Mouse (Mus musculus) midbrain, embryonic 16.5 days (tissue): ENCODE measurements around the gene Kansl3. TPM values are rescaled to one million over a fixed set of nuclear protein-coding genes. Genes with fewer than 3 reads are reported as not detected.

Source experiments
- ATAC-seq: fragments of 200-750 bp; cut with Nextera tagmentation; 2 replicates; pipeline ENCODE4 v1.8.0; 2017; ENCODE audit warnings: moderate TSS enrichment
- H3K27ac ChIP-seq: fragments of 300-500 bp; sonication (generic); 2 replicates; pipeline ENCODE4 v1.5.1; 2014; ENCODE audit warnings: mild to moderate bottlenecking, low read length, mixed read lengths
- H3K27me3 ChIP-seq: fragments of 300-500 bp; sonication (generic); 2 replicates; pipeline ENCODE4 v1.6.1; 2014; ENCODE audit warnings: low read depth, low read length, mixed read lengths; ENCODE audit not compliant: control insufficient read depth, insufficient read depth
- H3K36me3 ChIP-seq: fragments of 300-500 bp; sonication (generic); 2 replicates; pipeline ENCODE4 v1.6.1; 2014; ENCODE audit warnings: mild to moderate bottlenecking, low read length, moderate library complexity, mixed read lengths; ENCODE audit not compliant: control insufficient read depth, insufficient read depth
- H3K4me1 ChIP-seq: fragments of 300-500 bp; sonication (generic); 2 replicates; pipeline ENCODE4 v1.6.1; 2014; ENCODE audit warnings: mild to moderate bottlenecking, low read length, mixed read lengths; ENCODE audit not compliant: control insufficient read depth, insufficient read depth
- H3K4me2 ChIP-seq: fragments of 300-500 bp; sonication (generic); 2 replicates; pipeline ENCODE4 v1.6.1; 2014; ENCODE audit warnings: mild to moderate bottlenecking, low read length, mixed read lengths
- H3K4me3 ChIP-seq: fragments of 300-500 bp; sonication (generic); 2 replicates; pipeline ENCODE4 v1.5.1; 2014; ENCODE audit warnings: low read depth, mild to moderate bottlenecking, low read length, moderate library complexity, mixed read lengths
- H3K9ac ChIP-seq: fragments of 300-500 bp; sonication (generic); 2 replicates; pipeline ENCODE4 v1.6.1; 2014; ENCODE audit warnings: low read depth, low read length, mixed read lengths
- H3K9me3 ChIP-seq: fragments of 300-500 bp; sonication (generic); replicated peaks from 2 replicates; pipeline ENCODE4 v1.6.1; 2014; ENCODE audit warnings: mild to moderate bottlenecking, low read length, mixed read lengths; ENCODE audit not compliant: control insufficient read depth, poor library complexity, severe bottlenecking
- WGBS: fragments of 180-500 bp; shearing (Covaris S2); extraction: QIAGEN DNeasy Blood & Tissue Kit; methylation state at CpG from one replicate; pipeline ENCODE4 v1.1.7; 2014; 5-methylcytosine and 5-hydroxymethylcytosine counted together
- polyA plus RNA-seq: library from polyadenylated mRNA; unstranded; fragments of >200 nt; fragmentation: Nextera tagmentation; extraction: Ambion mirVana; gene quantifications from 2 replicates; pipeline ENCODE4 v1.2.1, GENCODE M21; 2015

Gene Kansl3
- polyA plus RNA-seq, 1 experiment from 2014 or later: 41.5 TPM

DNA sequence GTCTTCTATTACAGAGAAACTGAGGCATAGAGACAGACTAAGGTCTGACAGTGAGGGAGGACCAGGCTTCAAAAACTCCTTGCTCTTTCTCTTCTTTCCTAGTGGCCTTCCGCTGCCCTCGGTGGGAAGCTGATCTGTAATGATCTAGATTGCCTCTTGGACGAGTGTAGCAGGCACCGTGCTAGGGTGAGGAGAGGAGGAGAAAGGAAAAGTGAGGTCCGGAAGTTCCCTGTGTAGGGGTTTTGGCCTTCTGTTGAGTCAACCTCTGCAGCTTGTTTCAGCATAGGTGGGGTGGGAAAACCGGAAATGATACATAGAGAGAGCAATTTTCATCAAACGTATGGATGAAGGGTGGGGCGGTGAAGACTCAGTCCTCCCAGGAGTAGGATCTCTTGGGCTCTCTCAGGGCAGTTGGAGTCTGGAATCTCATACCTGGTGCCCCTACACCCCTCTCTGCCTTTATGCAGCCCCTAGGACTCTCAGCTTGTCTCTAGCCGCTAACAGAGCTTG lies 60.0 kb downstream of the Kansl3 start:
- Histone ChIP-seq H3K27me3 (peaks cover 7% of the 10 kb centered on the region), H3K27ac (no peak overlapping the region), H3K4me1 (peaks cover 6% of the 10 kb centered on the region; the same call in 1 of the 2 replicates), H3K36me3 (no peaks in the 10 kb centered on the region), H3K9me3 (no peaks in the 10 kb centered on the region), H3K4me3 (no peak overlapping the region), H3K4me2 (no peak overlapping the region), H3K9ac (no peak overlapping the region)
- no peak for ATAC-seq
- WGBS: 62% methylated on average over 9 of the region's 9 CpGs

DNA sequence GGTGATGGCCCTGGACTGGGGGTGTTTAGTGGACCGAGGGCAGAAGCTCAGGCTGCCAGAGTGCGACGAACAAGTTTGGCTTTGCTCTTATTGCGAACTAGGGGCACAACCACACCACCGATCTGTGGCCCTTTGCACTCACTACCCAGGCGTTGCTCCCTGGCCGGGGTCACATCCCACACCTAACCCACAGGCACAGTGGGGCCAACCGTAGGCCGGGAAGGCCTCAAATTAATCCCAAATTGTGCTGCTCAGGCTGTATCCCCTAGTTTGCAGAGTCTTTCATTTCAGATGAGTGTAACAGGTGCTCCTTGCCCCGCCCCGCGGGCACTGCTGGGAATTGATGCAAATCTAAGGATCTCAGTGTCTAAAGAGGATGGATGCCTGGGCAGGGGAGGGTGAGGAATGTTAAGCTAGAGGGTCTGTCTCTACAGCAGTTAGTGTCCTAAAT lies 60.5 kb downstream of the Kansl3 start:
- WGBS: 6% methylated on average over 12 of the region's 12 CpGs
- Histone ChIP-seq H3K27me3 (peaks cover 7% of the 10 kb centered on the region), H3K4me1 (peaks cover 6% of the 10 kb centered on the region; the same call in 1 of the 2 replicates), H3K4me2 (peak overlapping the region; percentile 97), H3K27ac (no peak overlapping the region), H3K9me3 (no peaks in the 10 kb centered on the region), H3K36me3 (no peaks in the 10 kb centered on the region), H3K4me3 (peak overlapping the region; percentile 64; the same call in 1 of the 2 replicates), H3K9ac (no peak overlapping the region)
- no peak for ATAC-seq

DNA sequence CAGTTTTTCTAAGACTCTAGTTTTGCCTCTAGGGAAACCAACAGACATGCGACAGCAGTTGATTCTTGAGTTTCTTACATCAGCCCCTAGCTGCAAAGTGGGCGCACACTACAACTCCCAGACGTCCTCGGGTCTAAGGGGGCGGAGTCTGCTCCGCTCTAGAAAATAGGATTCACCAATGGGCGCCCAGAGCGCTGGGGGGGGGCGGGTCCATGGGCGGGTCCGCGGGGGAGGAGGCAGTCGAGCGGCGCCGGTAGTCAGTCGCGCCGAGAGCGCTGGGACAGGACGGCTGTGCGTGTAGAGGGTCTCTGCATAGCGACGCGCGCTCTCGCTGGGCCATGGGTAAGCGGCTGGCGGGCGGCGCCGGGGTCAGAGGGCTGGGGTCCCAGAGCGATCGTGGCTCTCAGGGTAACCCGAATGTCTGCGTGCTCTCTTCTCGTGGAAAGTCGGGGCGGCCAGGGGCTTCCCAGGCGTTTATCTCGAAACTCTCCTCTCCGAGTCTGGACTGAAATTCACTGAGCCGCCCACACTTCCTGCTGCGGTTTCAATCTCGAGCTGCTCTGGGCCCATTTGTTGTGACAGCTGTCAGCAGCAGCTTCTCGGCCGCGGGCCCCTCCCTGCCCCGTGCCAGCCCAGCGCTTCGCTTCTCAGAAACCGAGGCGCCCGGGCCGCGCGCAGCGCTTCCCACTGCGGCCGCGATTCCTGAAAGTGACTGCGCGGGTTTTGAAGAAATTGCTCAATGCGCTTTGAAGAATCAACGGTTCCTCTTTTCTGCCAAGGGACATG lies 61.3 kb downstream of the Kansl3 start, which contains the start of gene Arid5a:
Gene Arid5a (plus strand): TSS at position 239 of the 786 bp plus-strand sequence.
- Histone ChIP-seq H3K4me1 (peaks cover 11% of the 10 kb centered on the region; the same call in 1 of the 2 replicates), H3K27ac (0 out of 2 replicates have a peak within 1 kb of the TSS, but pooled peaks have one; percentile 3), H3K27me3 (peaks cover 7% of the 10 kb centered on the region), H3K4me3 (peak within 1 kb of the TSS; percentile 64), H3K36me3 (no peaks in the 10 kb centered on the region), H3K4me2 (peak within 1 kb of the TSS; percentile 97), H3K9me3 (no peaks in the 10 kb centered on the region), H3K9ac (peak within 1 kb of the TSS; percentile 67)
- WGBS: under 1% methylated on average over 62 of the region's 65 CpGs
- ATAC-seq: peak; percentile 93

DNA sequence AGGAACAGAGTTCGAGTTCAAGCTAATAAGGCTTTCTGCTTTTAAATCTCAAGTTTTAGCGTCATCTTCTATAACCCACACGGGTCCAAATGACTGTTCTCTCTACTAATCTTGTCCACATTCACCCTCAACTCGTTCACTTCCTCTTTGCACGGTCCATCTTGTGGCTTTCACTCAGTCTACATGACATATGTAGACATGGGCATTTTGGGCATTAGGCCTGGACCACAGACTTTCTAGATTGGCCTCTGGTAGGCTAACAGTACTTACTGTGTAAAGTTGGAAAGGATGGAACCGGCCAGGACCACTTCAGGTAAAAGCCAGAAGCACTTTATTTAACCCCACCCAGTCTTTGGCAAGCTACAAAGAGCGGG lies 61.9 kb downstream of the Kansl3 start:
- 73% methylated on average over 7 of the region's 7 CpGs for WGBS

DNA sequence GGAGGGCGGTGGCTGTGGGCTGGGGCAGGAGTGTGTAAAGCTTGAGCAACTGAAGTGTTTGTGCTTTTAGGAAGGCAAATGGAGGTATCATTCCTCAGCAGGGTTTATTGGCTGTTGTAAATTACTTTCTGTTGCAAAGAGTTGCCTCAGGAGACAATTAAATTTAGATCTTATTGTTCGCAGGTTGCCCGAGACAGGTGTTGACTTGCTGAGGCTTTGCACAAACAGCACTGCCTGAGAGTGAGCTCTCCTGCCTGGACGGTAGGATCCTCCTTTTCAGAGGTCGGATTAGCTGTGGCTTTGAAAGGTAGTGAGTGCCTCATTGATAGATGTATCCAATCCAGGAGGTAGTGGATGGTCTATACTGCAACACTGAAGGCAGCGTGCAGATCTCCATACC lies 62.9 kb downstream of the Kansl3 start:
- H3K4me2 ChIP-seq: no peak overlapping the region
- no peaks in the 10 kb centered on the region for H3K9me3 ChIP-seq
- H3K9ac ChIP-seq: no peak overlapping the region
- no peak overlapping the region for H3K4me3 ChIP-seq
- H3K36me3 ChIP-seq: no peaks in the 10 kb centered on the region
- H3K27me3 ChIP-seq: peaks cover 7% of the 10 kb centered on the region
- ATAC-seq: no peak
- 80% methylated on average over 6 of the region's 6 CpGs for WGBS
- peaks cover 11% of the 10 kb centered on the region; the same call in 1 of the 2 replicates for H3K4me1 ChIP-seq
- no peak overlapping the region for H3K27ac ChIP-seq

More for the DNA sequence above, 61.9 kb downstream of the Kansl3 start:
- Histone ChIP-seq H3K4me3 (no peak overlapping the region), H3K9ac (no peak overlapping the region), H3K4me2 (no peak overlapping the region), H3K4me1 (peaks cover 11% of the 10 kb centered on the region; the same call in 1 of the 2 replicates), H3K9me3 (no peaks in the 10 kb centered on the region), H3K27ac (no peak overlapping the region), H3K36me3 (no peaks in the 10 kb centered on the region), H3K27me3 (peaks cover 7% of the 10 kb centered on the region)
- peak; percentile 27 for ATAC-seq

DNA sequence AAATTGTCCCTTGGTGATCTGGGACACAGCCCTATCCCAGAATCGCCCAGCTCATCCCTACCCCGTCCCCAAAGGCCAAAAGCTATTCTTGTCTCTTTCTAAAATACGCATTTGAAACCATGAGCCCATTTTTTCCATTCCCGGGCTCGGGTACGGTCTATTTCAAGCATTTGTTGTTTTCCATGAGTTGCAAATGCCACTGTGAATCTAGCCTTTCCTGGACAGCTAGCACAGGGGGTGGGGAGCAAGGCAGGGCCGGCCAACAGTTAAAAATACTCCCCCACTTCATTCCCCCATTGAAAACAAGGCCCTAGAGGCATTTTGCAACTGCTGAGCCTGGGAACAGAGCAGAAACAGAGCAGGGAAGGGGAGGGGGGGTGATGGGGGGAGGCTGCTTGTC lies 64.2 kb downstream of the Kansl3 start:
- Histone ChIP-seq H3K4me2 (no peak overlapping the region), H3K27me3 (peaks cover 7% of the 10 kb centered on the region), H3K9ac (no peak overlapping the region), H3K36me3 (no peaks in the 10 kb centered on the region), H3K9me3 (no peaks in the 10 kb centered on the region), H3K4me3 (no peak overlapping the region), H3K27ac (no peak overlapping the region), H3K4me1 (peaks cover 11% of the 10 kb centered on the region; the same call in 1 of the 2 replicates)
- WGBS: 81% methylated on average over 7 of the region's 7 CpGs
- no peak for ATAC-seq

DNA sequence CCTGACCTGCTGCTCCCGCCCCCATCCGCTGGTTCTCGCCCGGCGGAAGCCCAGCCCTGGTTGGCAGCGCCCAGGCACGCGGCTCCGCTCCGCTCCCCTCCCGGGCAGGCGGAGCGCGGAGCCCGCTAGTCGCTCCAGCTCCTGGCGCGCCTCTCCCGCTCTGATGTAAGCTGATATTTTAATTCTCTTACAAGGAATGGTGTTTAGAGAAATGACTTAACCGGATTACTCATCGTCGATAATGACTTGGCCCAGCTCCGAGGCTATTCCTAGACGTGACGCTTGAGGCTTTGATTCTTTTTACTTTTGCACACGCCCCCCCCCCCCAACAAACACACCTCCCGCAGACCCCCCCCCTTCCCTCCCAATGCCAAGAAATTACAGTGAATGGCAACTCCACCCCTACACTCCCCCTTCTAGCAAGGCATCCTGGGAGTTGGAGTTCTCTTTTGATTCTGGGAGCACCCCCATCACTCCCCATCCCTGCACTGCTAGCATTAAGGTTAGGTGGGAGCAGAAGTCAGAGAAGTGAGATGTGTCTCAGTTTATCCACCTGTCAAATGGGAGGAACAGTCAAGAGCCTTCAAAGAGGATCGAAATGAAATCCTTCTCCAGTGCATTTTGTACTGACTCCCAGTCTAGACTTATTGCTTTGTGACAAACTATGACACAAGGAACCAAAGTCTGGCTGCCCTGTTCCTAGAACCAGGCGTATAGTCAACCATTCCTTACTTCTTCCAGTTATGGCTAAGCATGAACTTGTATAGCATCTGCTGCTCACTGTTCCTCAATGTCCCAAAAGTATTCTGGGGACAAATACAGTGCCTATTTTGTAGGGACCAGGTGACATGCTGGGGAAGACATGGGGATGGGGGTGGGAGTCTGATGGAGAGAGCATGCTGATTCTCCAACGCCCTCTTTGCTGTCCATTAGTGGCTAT lies 65.3 kb downstream of the Kansl3 start:
- peak overlapping the region; percentile 38 for H3K4me3 ChIP-seq

DNA sequence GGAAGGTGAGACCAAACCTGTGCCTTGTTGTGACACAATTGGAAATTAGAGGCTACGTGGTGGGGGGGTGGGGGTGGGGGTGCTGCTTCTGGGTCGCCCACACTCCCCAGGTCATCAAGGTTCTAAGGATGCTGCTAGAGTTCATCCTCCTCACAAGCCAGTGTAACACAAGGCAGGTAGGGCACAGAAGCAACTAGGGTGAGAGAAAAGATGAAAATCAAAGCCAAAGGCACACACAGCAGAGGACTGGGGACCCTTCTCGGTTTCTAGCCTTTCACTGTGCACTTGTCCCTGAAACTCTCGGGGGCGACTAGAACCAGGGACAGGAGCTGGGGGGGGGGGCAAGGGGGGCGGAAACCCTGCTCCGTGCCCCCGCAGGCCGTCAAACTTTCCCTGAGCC lies 66.0 kb downstream of the Kansl3 start:
- WGBS: 22% methylated on average over 7 of the region's 9 CpGs
- H3K9ac ChIP-seq: peak overlapping the region; percentile 59
- no peak for ATAC-seq
- peaks cover 5% of the 10 kb centered on the region; the same call in 1 of the 2 replicates for H3K4me1 ChIP-seq
- H3K9me3 ChIP-seq: no peaks in the 10 kb centered on the region
- H3K4me2 ChIP-seq: peak overlapping the region; percentile 78
- H3K36me3 ChIP-seq: no peaks in the 10 kb centered on the region
- H3K27me3 ChIP-seq: no peaks in the 10 kb centered on the region; the same call in 1 of the 2 replicates
- H3K4me3 ChIP-seq: peak overlapping the region; percentile 38
- H3K27ac ChIP-seq: peak overlapping the region; percentile 23; the same call in 1 of the 2 replicates

More for the DNA sequence above, 65.3 kb downstream of the Kansl3 start:
- ATAC-seq: peak; percentile 15
- 9% methylated on average over 30 of the region's 30 CpGs for WGBS
- peaks cover 11% of the 10 kb centered on the region; the same call in 1 of the 2 replicates for H3K4me1 ChIP-seq
- peak overlapping the region; percentile 23; the same call in 1 of the 2 replicates for H3K27ac ChIP-seq
- peak overlapping the region; percentile 78 for H3K4me2 ChIP-seq
- no peaks in the 10 kb centered on the region for H3K36me3 ChIP-seq
- no peaks in the 10 kb centered on the region for H3K9me3 ChIP-seq
- no peaks in the 10 kb centered on the region for H3K27me3 ChIP-seq
- peak overlapping the region; percentile 59 for H3K9ac ChIP-seq
